Mouse (Mus musculus) liver, adult (tissue): Measurements from ENCODE around the gene Irx6.

Experiments used
- GATA4 ChIP-seq: IDR thresholded peaks from 2 replicates; pipeline ENCODE4 v1.6.1; 2014; ENCODE audit warnings: mild to moderate bottlenecking, low read length; ENCODE audit not compliant: insufficient replicate concordance

Irx6 gene

DNA sequence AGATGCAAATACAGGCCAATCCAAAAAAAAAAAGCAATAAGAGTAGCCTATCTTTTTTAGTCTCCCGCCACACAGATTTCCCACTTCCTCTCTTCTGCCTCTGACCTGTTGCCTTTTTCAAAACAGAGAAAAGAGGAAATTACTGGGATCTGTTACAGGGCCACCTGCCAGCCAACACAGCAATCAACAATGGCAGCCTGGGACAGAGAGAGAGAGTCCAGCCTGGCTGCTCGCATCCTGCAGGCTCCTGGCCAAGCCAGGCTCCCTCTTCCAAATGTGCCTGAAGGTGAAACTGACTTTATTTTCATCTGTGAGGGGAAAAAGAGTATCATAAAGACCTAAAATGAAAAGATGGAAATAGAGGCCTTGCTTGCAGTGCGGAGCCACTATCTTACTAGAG, 29.3 kb downstream of the Irx6 start:
- TF ChIP-seq GATA4, result no peak

DNA sequence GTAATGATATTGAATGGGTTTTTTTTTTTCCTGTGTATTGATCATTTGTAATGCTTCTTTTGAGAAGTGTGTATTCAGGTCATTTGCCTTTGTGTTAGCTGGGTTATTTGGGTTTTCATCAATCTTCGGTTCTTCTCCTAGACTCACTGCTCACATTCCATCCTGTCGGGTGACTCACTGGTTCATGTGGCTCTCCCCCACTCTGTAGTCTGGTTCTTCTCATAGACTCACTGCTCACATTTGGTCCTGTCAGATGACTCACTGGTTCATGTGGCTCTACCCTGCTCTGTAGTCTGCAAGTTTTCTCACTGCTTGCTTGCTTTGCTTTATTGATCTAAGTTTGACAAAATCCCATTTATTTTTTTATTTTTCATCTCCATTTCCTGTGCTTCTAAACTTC, 32.2 kb downstream of the Irx6 start:
- no peak for TF ChIP-seq GATA4

DNA sequence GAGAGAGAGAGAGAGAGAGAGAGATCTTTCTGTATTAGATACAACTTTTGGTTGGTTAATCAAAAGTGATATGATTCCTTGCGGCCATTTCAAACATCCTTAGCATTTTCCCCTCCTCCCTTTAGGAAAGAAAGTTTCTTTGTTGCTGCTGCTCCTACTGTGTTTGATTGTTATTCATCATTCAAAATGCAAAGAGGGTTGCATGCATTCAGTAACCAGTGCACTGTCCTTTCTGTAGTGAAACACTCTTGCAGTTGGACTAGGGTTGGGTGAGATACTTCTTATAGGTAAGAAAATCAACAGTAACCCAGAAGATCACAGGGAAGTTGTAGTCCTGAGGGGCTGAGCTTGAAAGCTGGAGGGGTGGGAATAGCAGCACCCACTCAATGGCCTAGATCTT, 39.2 kb downstream of the Irx6 start:
- no peak for TF ChIP-seq GATA4

DNA sequence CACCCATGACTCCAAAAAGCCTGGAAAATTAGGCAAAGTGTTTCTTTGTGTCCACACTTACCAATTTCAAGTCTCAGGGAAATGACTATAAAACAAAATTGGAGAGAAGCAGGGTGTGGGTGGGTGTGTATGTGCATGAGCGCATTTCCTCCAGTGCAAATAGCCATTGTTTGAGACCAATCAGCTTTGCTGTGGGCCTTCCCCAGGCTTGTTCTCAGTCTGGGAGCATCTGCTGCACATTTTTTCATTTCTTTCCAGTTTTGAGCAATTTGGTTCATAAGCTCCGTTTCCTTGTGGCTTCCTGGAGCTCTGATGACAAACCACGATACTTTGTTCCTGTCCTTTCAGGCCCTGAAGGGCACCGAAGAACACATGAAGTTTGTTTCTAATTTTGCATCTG, 43.3 kb downstream of the Irx6 start:
- no peak for TF ChIP-seq GATA4

DNA sequence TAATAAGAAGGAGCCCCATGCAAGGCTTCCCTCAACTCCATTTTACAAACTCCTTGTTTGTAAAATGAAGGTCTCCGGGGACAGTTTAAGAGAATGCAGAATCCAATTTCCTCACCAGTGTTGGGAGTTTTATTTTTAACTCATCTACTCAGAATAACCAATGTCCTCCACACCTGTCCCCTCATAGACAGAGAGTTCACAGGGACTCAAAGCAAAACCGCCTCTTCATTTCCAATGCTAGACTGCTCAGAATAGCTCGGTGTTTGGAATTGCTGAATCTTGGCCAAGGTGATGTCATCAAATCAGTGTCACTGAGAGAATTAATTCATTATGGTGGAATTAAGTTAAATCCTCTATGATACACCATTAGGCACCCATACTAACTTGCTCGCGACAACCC, 44.0 kb downstream of the Irx6 start:
- TF ChIP-seq GATA4, result no peak

DNA sequence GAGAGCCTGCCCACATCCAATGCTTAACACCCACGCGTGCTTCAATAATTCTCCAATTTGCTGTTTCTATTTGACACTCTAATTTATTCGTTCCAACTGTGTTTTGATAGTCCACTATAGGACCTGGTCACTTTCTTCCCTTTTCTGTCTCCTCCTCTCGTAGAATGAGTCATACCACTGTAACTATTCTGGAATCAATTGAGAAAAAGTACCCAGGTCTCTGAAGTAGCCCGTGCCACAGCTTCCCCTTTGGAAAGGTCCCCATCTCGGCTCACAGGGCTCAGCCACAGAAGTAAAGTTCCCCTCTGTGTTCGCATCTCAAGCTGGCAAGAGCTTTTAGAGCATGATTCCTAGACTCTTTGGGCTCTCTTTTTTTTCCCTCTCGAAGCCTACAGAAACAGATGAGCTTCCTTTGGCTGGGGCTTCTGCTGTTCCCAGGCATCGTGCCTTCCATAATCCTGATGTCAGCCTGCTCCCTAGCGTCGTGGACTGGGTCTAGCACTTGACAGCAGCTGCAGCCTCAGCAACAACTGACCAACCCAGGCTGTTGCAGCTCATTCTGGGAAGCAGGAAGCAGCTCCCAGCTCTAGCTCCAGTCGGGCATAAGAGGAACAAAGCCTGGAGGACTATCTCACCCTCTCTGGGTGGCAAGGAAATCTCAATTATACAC, 47.3 kb downstream of the Irx6 start:
- TF ChIP-seq GATA4, result no peak

DNA sequence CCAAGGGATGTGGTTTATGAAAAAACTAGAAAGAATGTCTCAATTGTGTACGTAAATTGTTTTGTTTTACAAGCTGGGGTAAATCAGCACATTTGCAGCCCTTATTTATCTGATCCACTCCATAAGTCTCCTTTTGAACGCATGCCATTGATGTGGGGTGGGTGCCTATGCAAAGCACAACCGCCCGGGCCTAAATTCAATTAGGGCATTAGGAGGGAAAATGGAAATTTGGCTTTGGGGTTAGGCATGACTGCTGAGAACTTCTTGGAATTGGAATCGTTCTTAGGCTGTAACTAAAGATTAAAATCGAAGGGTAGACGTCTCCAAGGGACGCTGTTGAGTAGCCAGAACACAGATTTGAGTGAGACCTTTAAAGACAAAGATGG, 47.8 kb downstream of the Irx6 start:
- no peak for TF ChIP-seq GATA4

DNA sequence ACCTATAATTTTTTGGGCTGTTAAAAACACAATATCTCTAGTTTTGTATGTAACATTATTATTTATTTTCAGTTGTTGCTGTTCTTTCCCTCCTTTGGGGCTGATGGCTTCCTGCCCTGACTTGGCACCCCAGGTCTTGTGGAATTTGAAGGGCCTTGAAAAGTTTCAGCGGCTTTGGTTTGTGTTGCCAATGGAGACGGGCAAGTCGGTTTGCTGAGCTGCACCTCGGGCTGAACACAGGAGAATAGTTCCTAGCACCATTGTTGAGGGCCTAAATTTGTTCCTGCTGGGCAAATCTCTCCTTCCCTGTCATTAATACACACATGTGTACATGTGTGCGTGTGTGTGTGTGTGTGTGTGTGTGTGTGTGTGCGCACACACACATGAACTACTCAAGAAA, 49.2 kb downstream of the Irx6 start:
- TF ChIP-seq GATA4, result no peak

DNA sequence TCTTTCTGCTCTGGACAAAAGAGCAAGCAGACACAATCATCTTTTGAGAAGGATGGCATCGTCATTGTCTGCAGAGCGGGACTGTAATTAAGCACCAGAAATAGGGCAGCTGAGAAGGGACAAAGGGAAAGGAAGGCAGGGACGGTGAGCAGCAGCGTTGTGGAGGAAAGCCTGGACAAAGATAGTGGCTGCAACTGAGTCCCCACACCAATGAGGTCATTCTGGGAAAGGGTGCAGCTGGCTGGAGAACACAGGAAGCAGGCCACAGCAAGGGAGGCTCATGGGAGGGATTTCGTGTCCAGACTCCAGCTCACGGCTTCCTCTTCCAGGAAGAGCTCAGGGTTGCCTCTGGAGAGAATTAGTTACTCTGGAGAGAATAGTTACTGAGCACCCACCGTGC, 49.9 kb downstream of the Irx6 start:
- no peak for TF ChIP-seq GATA4

DNA sequence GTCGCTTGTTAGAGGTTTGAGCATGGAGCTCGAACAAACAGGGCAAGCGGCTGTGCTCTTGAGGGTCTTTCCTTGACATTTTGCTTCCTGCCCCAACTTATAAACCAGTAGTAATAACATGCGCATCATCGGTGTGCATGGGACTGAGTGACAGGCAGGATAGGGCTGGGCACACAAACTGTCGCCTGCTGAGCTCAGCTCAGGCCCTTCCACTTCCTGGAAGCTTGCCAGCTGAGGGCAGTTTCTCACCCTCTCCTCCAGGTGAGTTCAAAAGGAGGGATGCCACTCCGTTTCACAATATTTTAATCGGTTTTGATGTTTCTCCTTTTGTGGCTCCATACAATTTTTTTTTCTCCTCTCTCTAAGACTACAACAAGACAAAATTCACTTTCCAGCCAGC, 50.3 kb downstream of the Irx6 start:
- TF ChIP-seq GATA4, result no peak
